Mouse (Mus musculus) heart, postnatal 0 days (tissue): ENCODE measurements around the gene Lrrc23. TPM values are rescaled to one million over a fixed set of nuclear protein-coding genes. Genes with fewer than 3 reads are reported as not detected.

Experiments used
- ATAC-seq: fragments of 200-750 bp; cut with Nextera tagmentation; 2 replicates; pipeline ENCODE4 v1.8.0; 2017; ENCODE audit warnings: low read depth, moderate number of reproducible peaks, moderate library complexity; ENCODE audit not compliant: insufficient read depth
- DNase-seq: peaks from one replicate; pipeline ENCODE4 v3.0.0-alpha.2; 2016; ENCODE audit warnings: low spot score
- H3K27ac ChIP-seq: fragments of 300-500 bp; sonication (generic); 2 replicates; pipeline ENCODE4 v1.5.1; 2014; ENCODE audit warnings: low read depth, mild to moderate bottlenecking
- H3K27me3 ChIP-seq: fragments of 300-500 bp; sonication (generic); 2 replicates; pipeline ENCODE4 v1.6.1; 2014; ENCODE audit warnings: low read length, mixed read lengths; ENCODE audit not compliant: control insufficient read depth, insufficient read depth
- H3K36me3 ChIP-seq: fragments of 300-500 bp; sonication (generic); replicated peaks from 2 replicates; pipeline ENCODE4 v1.6.1; 2014; ENCODE audit warnings: low read length, mixed read lengths; ENCODE audit not compliant: control insufficient read depth, insufficient read depth
- H3K4me1 ChIP-seq: fragments of 300-500 bp; sonication (generic); 2 replicates; pipeline ENCODE4 v1.6.1; 2014; ENCODE audit warnings: antibody characterized with exemption; ENCODE audit not compliant: control insufficient read depth, insufficient read depth
- H3K4me2 ChIP-seq: fragments of 300-500 bp; sonication (generic); 2 replicates; pipeline ENCODE4 v1.6.1; 2014; ENCODE audit warnings: low read depth, mild to moderate bottlenecking, low read length, moderate library complexity
- H3K4me3 ChIP-seq: fragments of 300-500 bp; sonication (generic); 2 replicates; pipeline ENCODE4 v1.5.1; 2014; ENCODE audit warnings: low read depth, low read length
- H3K9ac ChIP-seq: fragments of 300-500 bp; sonication (generic); replicated peaks from 2 replicates; pipeline ENCODE4 v1.6.1; 2014; ENCODE audit warnings: low read depth, low read length, mixed read lengths
- H3K9me3 ChIP-seq: fragments of 300-500 bp; sonication (generic); replicated peaks from 2 replicates; pipeline ENCODE4 v1.6.1; 2016; ENCODE audit warnings: low read length; ENCODE audit not compliant: control insufficient read depth
- CTCF ChIP-seq: IDR thresholded peaks from 2 replicates; pipeline ENCODE4 v1.5.1; 2016; ENCODE audit warnings: antibody characterized with exemption, control low read depth, low read depth
- EP300 ChIP-seq: IDR thresholded peaks from 2 replicates; pipeline ENCODE4 v1.6.1; 2016; ENCODE audit warnings: antibody characterized with exemption, low read depth
- whole genome bisulfite sequencing: fragments of 180-500 bp; shearing (Covaris S2); extraction: QIAGEN DNeasy Blood & Tissue Kit; methylation state at CpG from one replicate; pipeline ENCODE4 v1.1.7; 2014; 5-methylcytosine and 5-hydroxymethylcytosine counted together
- polyA plus RNA-seq: library from polyadenylated mRNA; unstranded; fragments of >200 nt; fragmentation: Nextera tagmentation; extraction: Ambion mirVana; gene quantifications from 2 replicates; pipeline ENCODE4 v1.2.1, GENCODE M21; 2015
- total RNA-seq: library from RNA; depleted of rRNA; stranded (reverse); fragments of >200 nt; gene quantifications from 2 replicates; pipeline ENCODE4 v1.2.3, GENCODE M21; 2014; ENCODE audit warnings: low replicate concordance

The Lrrc23 gene
- total and polyA plus RNA-seq, 2 experiments from 2014 or later: not detected

- no peak overlapping the region for H3K4me2 ChIP-seq
- TF ChIP-seq EP300 (no peak), CTCF (no peak)
- no peak for ATAC-seq
- H3K27me3 ChIP-seq: no peaks in the 10 kb centered on the region
- no peak overlapping the region for H3K27ac ChIP-seq
- peaks cover 9% of the 10 kb centered on the region; the same call in 1 of the 2 replicates for H3K4me1 ChIP-seq
- H3K4me3 ChIP-seq: no peak overlapping the region
- no peak overlapping the region for H3K9ac ChIP-seq
- WGBS: 92% methylated on average over 8 of the region's 8 CpGs
- H3K9me3 ChIP-seq: no peaks in the 10 kb centered on the region
- no peak for DNase-seq
- peaks cover 75% of the 10 kb centered on the region for H3K36me3 ChIP-seq
These were observed 38.0 kb upstream of the Lrrc23 start for GRCm38 (mm10) chr6:124817563-124817962.

GRCm38 (mm10) chr6:124817125-124817524 is 37.6 kb upstream of the Lrrc23 start:
- Histone ChIP-seq H3K36me3 (peaks cover 73% of the 10 kb centered on the region), H3K4me2 (no peak overlapping the region), H3K27me3 (no peaks in the 10 kb centered on the region), H3K4me3 (no peak overlapping the region), H3K9ac (no peak overlapping the region), H3K4me1 (peaks cover 13% of the 10 kb centered on the region; the same call in 1 of the 2 replicates), H3K9me3 (no peaks in the 10 kb centered on the region), H3K27ac (no peak overlapping the region)
- ATAC-seq (no peak), DNase-seq (no peak)
- WGBS: 95% methylated on average over 11 of the region's 11 CpGs
- TF ChIP-seq CTCF (no peak), EP300 (no peak)

GRCm38 (mm10) chr6:124816611-124817010 is 37.1 kb upstream of the Lrrc23 start:
- Histone ChIP-seq H3K4me1 (peaks cover 13% of the 10 kb centered on the region; the same call in 1 of the 2 replicates), H3K4me3 (no peak overlapping the region), H3K27me3 (no peaks in the 10 kb centered on the region), H3K9ac (no peak overlapping the region), H3K4me2 (no peak overlapping the region), H3K36me3 (peaks cover 73% of the 10 kb centered on the region), H3K9me3 (no peaks in the 10 kb centered on the region), H3K27ac (no peak overlapping the region)
- DNase-seq (no peak), ATAC-seq (no peak)
- 92% methylated on average over 4 of the region's 4 CpGs for whole genome bisulfite sequencing
- TF ChIP-seq EP300: no peak
- no peak for TF ChIP-seq CTCF

- Histone ChIP-seq H3K36me3 (peaks cover 68% of the 10 kb centered on the region), H3K9me3 (no peaks in the 10 kb centered on the region), H3K4me3 (no peak overlapping the region), H3K27ac (no peak overlapping the region), H3K9ac (no peak overlapping the region), H3K27me3 (no peaks in the 10 kb centered on the region), H3K4me1 (peaks cover 13% of the 10 kb centered on the region; the same call in 1 of the 2 replicates), H3K4me2 (no peak overlapping the region)
- WGBS: 76% methylated on average over 9 of the region's 9 CpGs
- DNase-seq: no peak
- ATAC-seq: no peak
- TF ChIP-seq EP300 (no peak), CTCF (no peak)
These were observed 35.6 kb upstream of the Lrrc23 start for GRCm38 (mm10) chr6:124814858-124815774.

- H3K27ac ChIP-seq: peak overlapping the region; percentile 96; the same call in 1 of the 2 replicates
- peak overlapping the region; percentile 79 for H3K4me2 ChIP-seq
- peak overlapping the region; percentile 71 for H3K4me3 ChIP-seq
- H3K36me3 ChIP-seq: peaks cover 61% of the 10 kb centered on the region
- peaks cover 13% of the 10 kb centered on the region; the same call in 1 of the 2 replicates for H3K4me1 ChIP-seq
- ATAC-seq: no peak
- WGBS: 29% methylated on average over 8 of the region's 8 CpGs
- H3K9ac ChIP-seq: peak overlapping the region; percentile 91; the same call in 1 of the 2 replicates
- H3K27me3 ChIP-seq: no peaks in the 10 kb centered on the region
- H3K9me3 ChIP-seq: no peaks in the 10 kb centered on the region
- no peak for DNase-seq
- TF ChIP-seq EP300 (no peak), CTCF (no peak)
These were observed 34.9 kb upstream of the Lrrc23 start for GRCm38 (mm10) chr6:124814448-124814847.
